Mouse (Mus musculus) kidney, embryonic 14.5 days (tissue): ENCODE results near the gene Rbfox2. TPM values are rescaled to one million over a fixed set of nuclear protein-coding genes. Genes with fewer than 3 reads are reported as not detected.

Experiments used
- ATAC-seq: fragments of 200-750 bp; cut with Nextera tagmentation; 2 replicates; pipeline ENCODE4 v1.8.0; 2017; ENCODE audit warnings: moderate number of reproducible peaks, mild to moderate bottlenecking, moderate TSS enrichment, moderate library complexity; ENCODE audit not compliant: low FRiP score, low TSS enrichment
- H3K27ac ChIP-seq: fragments of 300-500 bp; sonication (generic); 2 replicates; pipeline ENCODE4 v1.5.1; 2014; ENCODE audit warnings: low read depth, mild to moderate bottlenecking, low read length, moderate library complexity, mixed read lengths
- H3K27me3 ChIP-seq: fragments of 300-500 bp; sonication (generic); 2 replicates; pipeline ENCODE4 v1.6.1; 2014; ENCODE audit warnings: mild to moderate bottlenecking, low read length; ENCODE audit not compliant: control insufficient read depth, insufficient read depth
- H3K36me3 ChIP-seq: fragments of 300-500 bp; sonication (generic); 2 replicates; pipeline ENCODE4 v1.6.1; 2014; ENCODE audit warnings: low read length, mixed read lengths; ENCODE audit not compliant: control insufficient read depth, insufficient read depth
- H3K4me1 ChIP-seq: fragments of 300-500 bp; sonication (generic); 2 replicates; pipeline ENCODE4 v1.6.1; 2014; ENCODE audit warnings: low read length, mixed read lengths; ENCODE audit not compliant: control insufficient read depth, insufficient read depth
- H3K4me2 ChIP-seq: fragments of 300-500 bp; sonication (generic); replicated peaks from 2 replicates; pipeline ENCODE4 v1.6.1; 2014; ENCODE audit warnings: low read depth, mild to moderate bottlenecking, low read length
- H3K4me3 ChIP-seq: fragments of 300-500 bp; sonication (generic); 2 replicates; pipeline ENCODE4 v1.5.1; 2014; ENCODE audit warnings: mild to moderate bottlenecking, low read length
- H3K9ac ChIP-seq: fragments of 300-500 bp; sonication (generic); 2 replicates; pipeline ENCODE4 v1.6.1; 2014; ENCODE audit warnings: low read depth, mild to moderate bottlenecking, low read length, moderate library complexity
- H3K9me3 ChIP-seq: fragments of 300-500 bp; sonication (generic); 2 replicates; pipeline ENCODE4 v1.6.1; 2016; ENCODE audit warnings: low read length; ENCODE audit not compliant: control insufficient read depth
- WGBS: fragments of 180-500 bp; shearing (Covaris S2); extraction: QIAGEN DNeasy Blood & Tissue Kit; methylation state at CpG from one replicate; pipeline ENCODE4 v1.1.7; 2014; 5-methylcytosine and 5-hydroxymethylcytosine counted together
- polyA plus RNA-seq: library from polyadenylated mRNA; unstranded; fragments of >200 nt; fragmentation: Nextera tagmentation; extraction: Ambion mirVana; gene quantifications from 2 replicates; pipeline ENCODE4 v1.2.1, GENCODE M21; 2014

The Rbfox2 gene
- polyA plus RNA-seq, 1 experiment from 2014 or later: 64.6 TPM

- no peak for ATAC-seq
- H3K9ac ChIP-seq: no peak overlapping the region
- H3K36me3 ChIP-seq: no peaks in the 10 kb centered on the region
- H3K27ac ChIP-seq: 0 out of 2 replicates have a peak overlapping the region, but pooled peaks have one; percentile 3
- H3K4me2 ChIP-seq: no peak overlapping the region
- H3K9me3 ChIP-seq: peaks cover 4% of the 10 kb centered on the region; the same call in 1 of the 2 replicates
- H3K27me3 ChIP-seq: no peaks in the 10 kb centered on the region
- H3K4me1 ChIP-seq: peaks cover 14% of the 10 kb centered on the region; the same call in 1 of the 2 replicates
- H3K4me3 ChIP-seq: no peak overlapping the region
- WGBS: 55% methylated on average over 3 of the region's 3 CpGs
These were observed 250.1 kb downstream of the Rbfox2 start for GRCm38 (mm10) chr15:77056791-77057051.

- Histone ChIP-seq H3K27me3 (no peaks in the 10 kb centered on the region), H3K4me2 (no peak overlapping the region), H3K9ac (no peak overlapping the region), H3K4me1 (peaks cover 14% of the 10 kb centered on the region; the same call in 1 of the 2 replicates), H3K4me3 (no peak overlapping the region), H3K36me3 (no peaks in the 10 kb centered on the region), H3K27ac (0 out of 2 replicates have a peak overlapping the region, but pooled peaks have one; percentile 3), H3K9me3 (peaks cover 4% of the 10 kb centered on the region; the same call in 1 of the 2 replicates)
- 23% methylated on average over 6 of the region's 6 CpGs for WGBS
- 0 out of 2 replicates have a peak, but pooled peaks have one; percentile 39 for ATAC-seq
These were observed 250.6 kb downstream of the Rbfox2 start for GRCm38 (mm10) chr15:77056001-77056790.

GRCm38 (mm10) chr15:77054611-77055175 is 252.1 kb downstream of the Rbfox2 start:
- Histone ChIP-seq H3K27me3 (no peaks in the 10 kb centered on the region), H3K4me3 (no peak overlapping the region), H3K36me3 (no peaks in the 10 kb centered on the region), H3K4me1 (peaks cover 14% of the 10 kb centered on the region; the same call in 1 of the 2 replicates), H3K4me2 (no peak overlapping the region), H3K9ac (no peak overlapping the region), H3K27ac (no peak overlapping the region), H3K9me3 (peaks cover 4% of the 10 kb centered on the region; the same call in 1 of the 2 replicates)
- 74% methylated on average over 5 of the region's 5 CpGs for WGBS
- ATAC-seq: no peak

DNA sequence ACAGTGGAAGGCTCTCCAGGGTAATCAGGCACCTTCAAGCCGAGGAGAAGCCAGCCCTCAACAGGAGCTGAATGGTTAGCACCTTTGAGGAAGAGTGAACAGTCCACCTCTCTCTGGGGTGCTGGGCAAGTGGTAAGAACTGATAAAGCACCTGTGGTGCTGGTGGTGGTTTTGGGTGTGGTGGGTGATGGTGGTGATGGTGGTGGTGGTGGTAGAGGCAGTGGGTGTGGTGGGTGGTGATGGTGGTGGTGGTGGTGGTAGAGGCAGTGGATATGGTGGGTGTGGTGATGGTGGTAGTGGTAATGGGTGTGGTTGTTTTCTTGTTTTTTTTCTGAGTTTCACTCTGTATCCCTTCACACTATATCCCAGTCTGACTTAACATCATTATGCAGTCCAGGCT is 253.8 kb downstream of the Rbfox2 start:
- no peak overlapping the region for H3K9ac ChIP-seq
- no peak for ATAC-seq
- H3K4me2 ChIP-seq: no peak overlapping the region
- peaks cover 14% of the 10 kb centered on the region; the same call in 1 of the 2 replicates for H3K4me1 ChIP-seq
- H3K36me3 ChIP-seq: no peaks in the 10 kb centered on the region
- no peak overlapping the region for H3K4me3 ChIP-seq
- H3K9me3 ChIP-seq: no peaks in the 10 kb centered on the region
- no peaks in the 10 kb centered on the region for H3K27me3 ChIP-seq
- no peak overlapping the region for H3K27ac ChIP-seq
- 77% methylated on average over 1 of the region's 1 CpGs for WGBS

DNA sequence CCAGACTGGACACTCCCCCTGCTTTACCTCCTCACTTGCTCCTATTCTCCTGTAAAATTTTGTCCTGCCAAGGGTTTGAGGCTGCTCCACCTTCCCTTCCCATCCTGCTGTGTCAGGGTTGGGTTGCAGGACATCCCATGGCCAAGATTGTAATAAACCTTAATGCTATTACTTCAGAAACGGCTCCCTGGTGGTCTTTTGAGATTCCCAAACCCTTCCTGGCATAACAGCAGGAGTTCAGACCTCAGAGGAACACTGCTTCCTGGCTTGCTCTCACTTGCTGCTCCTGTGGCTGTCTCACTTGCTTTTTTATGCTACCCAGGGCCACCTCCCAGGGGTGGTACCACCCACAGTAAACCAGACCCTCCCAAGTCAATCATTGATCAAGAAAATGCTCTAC is 254.6 kb downstream of the Rbfox2 start:
- Histone ChIP-seq H3K9ac (no peak overlapping the region), H3K4me3 (no peak overlapping the region), H3K4me2 (no peak overlapping the region), H3K36me3 (no peaks in the 10 kb centered on the region), H3K9me3 (no peaks in the 10 kb centered on the region), H3K27me3 (no peaks in the 10 kb centered on the region), H3K27ac (no peak overlapping the region), H3K4me1 (peaks cover 14% of the 10 kb centered on the region; the same call in 1 of the 2 replicates)
- 20% methylated on average over 1 of the region's 1 CpGs for WGBS
- ATAC-seq: no peak

- ATAC-seq: no peak
- H3K4me3 ChIP-seq: no peak within 1 kb of the TSS
- WGBS: 90% methylated on average over 10 of the region's 10 CpGs
- no peak within 1 kb of the TSS for H3K4me2 ChIP-seq
- H3K9me3 ChIP-seq: no peaks in the 10 kb centered on the region
- no peak within 1 kb of the TSS for H3K27ac ChIP-seq
- no peaks in the 10 kb centered on the region for H3K27me3 ChIP-seq
- 0 out of 2 replicates have a peak, but pooled peaks cover 2% of the 10 kb centered on the region for H3K4me1 ChIP-seq
- H3K36me3 ChIP-seq: no peaks in the 10 kb centered on the region
- H3K9ac ChIP-seq: no peak within 1 kb of the TSS
These were observed 256.2 kb downstream of the Rbfox2 start, which contains the start of gene Mb for GRCm38 (mm10) chr15:77050570-77050969. TSS of gene Mb (minus strand) at chr15:77050670.

DNA sequence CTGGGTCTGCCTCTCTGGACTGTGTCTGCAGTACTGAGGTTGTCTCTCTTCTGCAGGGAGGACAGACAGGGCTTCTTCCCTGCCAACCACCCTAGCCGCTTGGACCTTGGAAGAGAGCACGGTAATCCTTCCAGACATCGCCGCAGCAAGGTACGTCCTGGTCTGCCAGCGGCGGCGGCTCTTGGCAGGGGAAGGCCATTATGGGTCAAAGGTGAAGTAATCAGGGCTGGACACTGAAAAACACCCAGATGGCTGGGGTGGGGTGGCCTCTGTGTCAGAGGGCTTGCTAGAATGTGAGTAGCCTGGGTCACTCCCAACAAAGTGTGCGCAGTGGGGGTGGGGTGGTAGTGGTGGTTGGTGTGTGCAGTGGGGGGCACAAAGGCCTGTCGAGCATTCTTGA is 261.2 kb downstream of the Rbfox2 start:
- H3K36me3 ChIP-seq: no peaks in the 10 kb centered on the region
- no peak for ATAC-seq
- no peak overlapping the region for H3K9ac ChIP-seq
- H3K27ac ChIP-seq: no peak overlapping the region
- H3K4me2 ChIP-seq: no peak overlapping the region
- no peak overlapping the region for H3K4me3 ChIP-seq
- no peaks in the 10 kb centered on the region for H3K27me3 ChIP-seq
- H3K4me1 ChIP-seq: no peaks in the 10 kb centered on the region
- no peaks in the 10 kb centered on the region for H3K9me3 ChIP-seq
- WGBS: 57% methylated on average over 10 of the region's 10 CpGs

DNA sequence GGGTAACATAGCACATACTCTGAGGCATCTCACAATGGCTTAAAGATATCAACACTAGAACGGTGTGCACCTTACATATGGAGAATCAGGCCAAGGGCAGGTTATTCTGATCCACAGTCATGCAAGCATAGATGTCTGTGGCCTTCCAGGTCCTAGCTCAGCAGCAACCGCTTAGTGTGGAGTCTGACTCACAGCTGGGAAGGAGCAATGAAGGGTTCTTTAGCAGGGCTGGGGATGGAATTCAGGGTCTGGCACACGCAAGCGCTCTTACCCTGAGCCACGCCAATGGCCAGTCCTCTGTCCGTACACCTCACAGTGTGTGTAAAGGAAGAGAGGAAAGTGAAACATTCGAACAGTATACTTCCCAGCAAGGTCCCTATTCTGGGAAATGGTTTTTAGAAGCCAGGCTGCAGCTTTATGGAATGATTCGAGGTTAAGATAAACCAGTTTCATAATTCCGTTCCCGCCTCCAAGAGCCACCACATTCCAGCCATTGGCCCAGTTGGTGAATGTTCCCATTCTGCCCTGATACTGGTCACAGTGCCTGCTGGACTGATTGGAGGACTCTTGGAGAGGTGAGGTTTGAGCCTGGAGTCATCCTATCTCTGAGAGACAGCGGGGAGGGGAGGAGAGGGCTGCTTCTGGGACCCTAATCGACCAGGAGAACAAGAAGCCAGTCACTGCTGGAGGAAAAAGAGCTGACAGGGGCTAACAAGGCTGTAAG is 262.0 kb downstream of the Rbfox2 start, which contains the start of gene Apol6:
Gene Apol6 (plus strand): TSS at position 133 of the 724 bp plus-strand sequence.
- Histone ChIP-seq H3K9ac (no peak within 1 kb of the TSS), H3K27me3 (no peaks in the 10 kb centered on the region), H3K4me3 (no peak within 1 kb of the TSS), H3K4me1 (no peaks in the 10 kb centered on the region), H3K4me2 (no peak within 1 kb of the TSS), H3K27ac (no peak within 1 kb of the TSS), H3K36me3 (no peaks in the 10 kb centered on the region), H3K9me3 (no peaks in the 10 kb centered on the region)
- ATAC-seq: no peak
- WGBS: 87% methylated on average over 12 of the region's 12 CpGs
